Mouse (Mus musculus) neural tube, postnatal 0 days (tissue): ENCODE data around the gene Gm9049. TPM values are rescaled to one million over a fixed set of nuclear protein-coding genes. Genes with fewer than 3 reads are reported as not detected.

ENCODE experiments used
- polyA plus RNA-seq: library from polyadenylated mRNA; unstranded; fragments of >200 nt; fragmentation: Nextera tagmentation; extraction: Ambion mirVana; gene quantifications from 2 replicates; pipeline ENCODE4 v1.2.1, GENCODE M21; 2015

Gene Gm9049
- polyA plus RNA-seq, result 0.12 TPM in 1 of 2 replicates, not detected in the other

DNA sequence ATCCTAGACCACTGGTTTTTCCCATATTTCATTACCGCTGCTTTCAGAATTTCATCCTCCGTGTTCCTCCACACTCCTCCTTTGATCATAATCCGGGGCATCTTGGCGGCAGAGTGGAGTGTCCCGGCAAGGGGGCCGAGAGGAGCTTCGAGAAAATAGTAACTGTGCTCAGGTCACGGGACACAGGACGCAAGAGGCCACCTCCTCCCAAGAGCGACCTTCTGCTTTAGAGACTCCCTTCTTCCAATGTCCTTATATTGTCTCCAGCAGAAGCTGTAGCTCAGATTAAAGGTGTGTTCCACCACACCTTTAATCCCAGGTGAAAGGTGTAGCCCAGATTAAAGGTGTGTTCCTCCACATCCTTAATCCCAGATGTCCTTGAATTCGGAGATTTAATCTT is at the start of gene Gm9049:
Gm9049 (minus strand) TSS at position 101 of the 400 bp plus-strand sequence.

DNA sequence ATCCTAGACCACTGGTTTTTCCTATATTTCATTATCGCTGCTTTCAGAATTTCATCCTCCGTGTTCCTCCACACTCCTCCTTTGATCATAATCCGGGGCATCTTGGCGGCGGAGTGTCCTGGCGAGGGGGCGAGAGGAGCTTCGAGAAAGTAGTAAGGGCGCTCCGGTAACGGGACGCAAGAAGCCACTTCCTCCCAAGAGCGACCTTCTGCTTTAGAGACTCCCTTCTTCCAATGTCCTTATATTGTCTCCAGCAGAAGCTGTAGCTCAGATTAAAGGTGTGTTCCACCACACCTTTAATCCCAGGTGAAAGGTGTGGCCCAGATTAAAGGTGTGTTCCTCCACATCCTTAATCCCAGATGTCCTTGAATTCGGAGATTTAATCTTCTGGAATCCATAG is 5.3 kb downstream of the Gm9049 start, which contains the start of gene Gm9048:
Gm9048 (minus strand) TSS at position 101 of the 400 bp plus-strand sequence.

DNA sequence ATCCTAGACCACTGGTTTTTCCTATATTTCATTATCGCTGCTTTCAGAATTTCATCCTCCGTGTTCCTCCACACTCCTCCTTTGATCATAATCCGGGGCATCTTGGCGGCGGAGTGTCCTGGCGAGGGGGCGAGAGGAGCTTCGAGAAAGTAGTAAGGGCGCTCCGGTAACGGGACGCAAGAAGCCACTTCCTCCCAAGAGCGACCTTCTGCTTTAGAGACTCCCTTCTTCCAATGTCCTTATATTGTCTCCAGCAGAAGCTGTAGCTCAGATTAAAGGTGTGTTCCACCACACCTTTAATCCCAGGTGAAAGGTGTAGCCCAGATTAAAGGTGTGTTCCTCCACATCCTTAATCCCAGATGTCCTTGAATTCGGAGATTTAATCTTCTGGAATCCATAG is 10.8 kb downstream of the Gm9049 start, which contains the start of gene Gm9046:
Gm9046 (minus strand) TSS at position 101 of the 400 bp plus-strand sequence.

DNA sequence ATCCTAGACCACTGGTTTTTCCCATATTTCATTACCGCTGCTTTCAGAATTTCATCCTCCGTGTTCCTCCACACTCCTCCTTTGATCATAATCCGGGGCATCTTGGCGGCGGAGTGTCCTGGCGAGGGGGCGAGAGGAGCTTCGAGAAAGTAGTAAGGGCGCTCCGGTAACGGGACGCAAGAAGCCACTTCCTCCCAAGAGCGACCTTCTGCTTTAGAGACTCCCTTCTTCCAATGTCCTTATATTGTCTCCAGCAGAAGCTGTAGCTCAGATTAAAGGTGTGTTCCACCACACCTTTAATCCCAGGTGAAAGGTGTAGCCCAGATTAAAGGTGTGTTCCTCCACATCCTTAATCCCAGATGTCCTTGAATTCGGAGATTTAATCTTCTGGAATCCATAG is 16.2 kb downstream of the Gm9049 start, which contains the start of gene Gm9045:
Gm9045 (minus strand) TSS at position 101 of the 400 bp plus-strand sequence.

DNA sequence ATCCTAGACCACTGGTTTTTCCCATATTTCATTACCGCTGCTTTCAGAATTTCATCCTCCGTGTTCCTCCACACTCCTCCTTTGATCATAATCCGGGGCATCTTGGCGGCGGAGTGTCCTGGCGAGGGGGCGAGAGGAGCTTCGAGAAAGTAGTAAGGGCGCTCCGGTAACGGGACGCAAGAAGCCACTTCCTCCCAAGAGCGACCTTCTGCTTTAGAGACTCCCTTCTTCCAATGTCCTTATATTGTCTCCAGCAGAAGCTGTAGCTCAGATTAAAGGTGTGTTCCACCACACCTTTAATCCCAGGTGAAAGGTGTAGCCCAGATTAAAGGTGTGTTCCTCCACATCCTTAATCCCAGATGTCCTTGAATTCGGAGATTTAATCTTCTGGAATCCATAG is 21.6 kb downstream of the Gm9049 start, which contains the start of gene Gm9044:
Gm9044 (minus strand) TSS at position 101 of the 400 bp plus-strand sequence.

DNA sequence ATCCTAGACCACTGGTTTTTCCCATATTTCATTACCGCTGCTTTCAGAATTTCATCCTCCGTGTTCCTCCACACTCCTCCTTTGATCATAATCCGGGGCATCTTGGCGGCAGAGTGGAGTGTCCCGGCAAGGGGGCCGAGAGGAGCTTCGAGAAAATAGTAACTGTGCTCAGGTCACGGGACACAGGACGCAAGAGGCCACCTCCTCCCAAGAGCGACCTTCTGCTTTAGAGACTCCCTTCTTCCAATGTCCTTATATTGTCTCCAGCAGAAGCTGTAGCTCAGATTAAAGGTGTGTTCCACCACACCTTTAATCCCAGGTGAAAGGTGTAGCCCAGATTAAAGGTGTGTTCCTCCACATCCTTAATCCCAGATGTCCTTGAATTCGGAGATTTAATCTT is 27.0 kb downstream of the Gm9049 start, which contains the start of gene Gm9040:
Gm9040 (minus strand) TSS at position 101 of the 400 bp plus-strand sequence.

Other genes with a start within 250 kb of the Gm9049 start
- 15.1 and 15.2 TPM in 2 replicates for gene Mdm1, start 212.3 kb downstream of the Gm9049 start, polyA plus RNA-seq
- gene Il22, start 149.2 kb downstream of the Gm9049 start, polyA plus RNA-seq, result not detected in 2 replicates
- 0.09 and 0.20 TPM in 2 replicates for gene Gm32717, start 113.3 kb downstream of the Gm9049 start, polyA plus RNA-seq
- 0.09 and 0.20 TPM in 2 replicates for gene Gm32802, start 95.4 kb downstream of the Gm9049 start, polyA plus RNA-seq
- 0.52 TPM in 1 of 2 replicates, not detected in the other for gene Iltifb, start 59.1 kb downstream of the Gm9049 start, polyA plus RNA-seq
- gene Gm9040, start 27.1 kb downstream of the Gm9049 start, polyA plus RNA-seq, result not detected in 2 replicates
- not detected in 2 replicates for gene Gm9044, start 21.7 kb downstream of the Gm9049 start, polyA plus RNA-seq
- 0.12 TPM in 1 of 2 replicates, not detected in the other for gene Gm9045, start 16.3 kb downstream of the Gm9049 start, polyA plus RNA-seq
- not detected in 2 replicates for gene Gm9046, start 10.8 kb downstream of the Gm9049 start, polyA plus RNA-seq
- gene Gm9048, start 5.4 kb downstream of the Gm9049 start, polyA plus RNA-seq, result 0.09 TPM in 1 of 2 replicates, not detected in the other
- not detected in 2 replicates for gene Ifng, start 86.9 kb upstream of the Gm9049 start, polyA plus RNA-seq